Mouse (Mus musculus) C2C12 (cell line): ENCODE results near the gene Capn5.

Experiments used
- CTCF ChIP-seq: IDR thresholded peaks from one replicate; pipeline ENCODE4 v1.5.1; 2011; ENCODE audit not compliant: control insufficient read depth, insufficient read depth, insufficient read length
- MAX ChIP-seq: IDR thresholded peaks from one replicate; pipeline ENCODE4 v1.6.1; 2011; ENCODE audit warnings: mild to moderate bottlenecking, control low read depth
- MYOD1 ChIP-seq: IDR thresholded peaks from one replicate; pipeline ENCODE4 v1.6.1; 2011; ENCODE audit warnings: low read depth; ENCODE audit not compliant: control insufficient read depth, insufficient read length
- USF1 ChIP-seq: IDR thresholded peaks from one replicate; pipeline ENCODE4 v1.6.1; 2011; ENCODE audit warnings: low read depth, mild to moderate bottlenecking, control low read depth, moderate library complexity

- TF ChIP-seq CTCF = no peak
- no peak for TF ChIP-seq MYOD1
- TF ChIP-seq USF1 = no peak
- TF ChIP-seq MAX = no peak
Measured at GRCm38 (mm10) chr7:98108636-98109430, 69.2 kb downstream of the Capn5 start.
